Mouse (Mus musculus) megakaryocyte, embryonic 14.5 days (primary cell): ENCODE measurements around the gene Acss2.

Experiments
- FLI1 ChIP-seq: IDR thresholded peaks from 2 replicates; pipeline ENCODE4 v1.6.1; 2012; ENCODE audit warnings: low read length, inconsistent platforms, mixed read lengths
- GATA1 ChIP-seq: IDR thresholded peaks from 3 replicates; pipeline ENCODE4 v1.6.1; 2012; ENCODE audit warnings: mixed read lengths, low read length, inconsistent platforms, borderline replicate concordance

DNA sequence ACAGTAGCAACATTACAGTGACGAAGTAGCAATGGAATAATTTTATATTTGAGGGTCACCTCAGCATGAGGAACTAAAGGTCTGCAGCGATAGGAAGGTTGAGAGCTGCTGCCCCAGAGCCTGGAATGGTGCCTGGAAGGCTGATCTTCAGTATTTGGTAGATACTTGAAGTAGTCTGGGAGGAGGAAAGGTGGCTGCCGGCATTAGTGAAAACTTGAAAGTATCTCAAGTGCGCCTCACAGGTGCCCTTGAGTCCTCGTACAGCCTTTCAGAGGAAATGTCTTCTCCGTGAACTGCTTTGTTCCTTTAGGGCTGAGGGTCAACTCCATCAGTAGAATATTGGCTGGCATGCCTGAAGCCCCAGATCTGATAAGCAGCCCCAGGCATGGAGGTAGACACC lies 77.8 kb downstream of the Acss2 start:
- no peak for TF ChIP-seq GATA1
- TF ChIP-seq FLI1 = no peak
